Mouse (Mus musculus): ENCODE measurements around the gene Rpp21.
A peak's percentile ranks its signal among the peaks of the same experiment; 100 is the strongest.

Rpp21 gene

GRCm38 (mm10) chr17:36257969-36258368 is at the start of gene Rpp21:
TSS of gene Rpp21 (minus strand) at chr17:36258069.
- no peak for DNase-seq (ENCODE audit: low spot score)

- DNase-seq (ENCODE audit: low spot score), result no peak
Observed at GRCm38 (mm10) chr17:36286390-36286789, 28.5 kb upstream of the Rpp21 start, which contains the start of gene H2-M10.2. TSS of gene H2-M10.2 (minus strand) at chr17:36286490.

- no peak for DNase-seq (ENCODE audit: low spot score)
Observed at GRCm38 (mm10) chr17:36281521-36282245, 23.8 kb upstream of the Rpp21 start.

DNA sequence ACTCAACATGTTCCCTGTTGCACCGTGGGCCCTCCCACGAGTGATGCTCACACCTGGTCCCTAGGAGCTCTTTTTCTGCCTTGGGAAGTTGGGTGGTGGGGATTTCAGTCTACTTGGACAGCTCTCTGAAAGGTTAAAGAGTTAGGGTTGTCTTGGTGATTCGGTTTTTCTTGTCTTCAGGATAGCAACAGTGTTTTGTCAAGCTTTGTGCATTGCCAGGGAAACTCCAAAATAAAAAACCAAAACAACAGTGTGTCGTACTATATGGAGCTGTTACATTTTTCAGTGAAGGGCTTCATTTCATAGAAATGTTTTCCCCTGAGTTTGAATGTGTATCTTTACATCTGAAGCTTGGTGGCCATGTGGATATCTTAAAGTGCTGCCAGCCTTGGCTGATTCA is 16.9 kb upstream of the Rpp21 start:
- DNase-seq (ENCODE audit: low spot score), result no peak

- DNase-seq (ENCODE audit: low spot score), result no peak
Observed at GRCm38 (mm10) chr17:36273796-36274195, 15.9 kb upstream of the Rpp21 start.

DNA sequence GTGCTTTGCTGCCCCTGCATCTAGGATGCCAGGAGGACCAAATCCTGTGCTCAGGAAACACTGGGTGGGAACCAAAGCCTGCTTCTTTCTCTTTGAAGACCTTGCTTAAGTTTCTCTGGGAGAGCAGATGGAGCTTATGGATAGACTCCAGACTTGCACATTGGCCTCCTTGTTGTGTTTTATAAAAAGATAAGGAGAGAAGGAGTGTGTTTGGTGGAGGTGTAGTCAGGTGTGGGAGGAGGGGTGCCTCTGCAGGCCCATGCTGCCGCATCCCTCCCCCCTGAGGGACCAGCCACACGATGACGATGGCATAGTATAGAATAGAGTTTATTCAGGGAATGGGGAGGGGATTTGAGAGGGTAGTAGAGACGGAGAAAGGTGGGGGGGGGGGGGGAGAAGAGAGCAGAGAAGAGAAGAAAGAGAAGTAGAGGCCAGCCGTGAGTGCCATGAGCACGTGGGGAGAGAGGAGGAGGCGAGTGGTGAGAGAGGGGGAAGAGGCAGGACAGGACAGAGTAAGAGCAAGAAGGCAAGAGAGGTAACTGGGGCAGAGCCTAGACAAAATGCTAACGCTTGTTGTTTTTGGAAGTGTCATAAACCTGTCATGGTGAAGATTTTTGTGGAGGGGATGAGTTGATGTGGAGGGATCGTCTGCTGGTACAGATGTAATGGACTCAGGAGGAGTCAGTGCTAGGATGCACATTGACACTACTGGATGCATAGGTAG is 14.9 kb upstream of the Rpp21 start:
- DNase-seq (ENCODE audit: low spot score), result no peak

DNA sequence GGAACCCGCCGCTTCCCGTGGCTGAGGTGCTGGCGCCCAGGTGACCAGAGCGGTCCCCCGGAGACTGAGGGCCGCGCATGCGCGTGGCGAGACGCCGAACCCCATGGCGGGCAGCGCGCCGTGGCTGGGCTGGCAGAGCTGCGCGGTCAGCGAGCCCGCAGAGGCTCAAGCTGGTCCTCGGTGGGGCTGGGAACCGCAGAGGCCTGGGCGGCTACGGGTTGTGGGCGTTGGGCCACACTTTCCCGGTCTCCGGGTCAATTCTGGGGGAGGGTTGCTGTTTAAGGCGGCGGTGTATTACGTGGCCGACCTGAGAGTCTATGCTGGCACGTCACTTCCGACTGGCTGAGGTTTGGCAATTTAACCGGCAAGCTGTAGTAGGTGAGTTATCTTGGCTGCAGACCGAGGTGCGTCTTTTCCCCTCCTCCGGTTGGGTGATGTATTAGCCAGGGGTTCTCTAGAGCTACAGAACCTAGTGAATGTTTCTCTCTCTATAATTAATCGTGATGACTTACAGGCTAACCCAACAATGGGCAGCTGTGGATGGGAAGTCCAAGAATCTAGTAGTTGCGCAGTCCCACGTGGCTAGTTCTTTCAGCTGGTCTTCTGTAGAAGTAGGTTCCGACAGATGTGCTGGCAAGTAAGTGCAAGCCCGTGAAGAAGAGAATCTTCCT is 13.9 kb upstream of the Rpp21 start, which contains the start of gene Trim39:
Trim39 (minus strand) TSS at position 662 of the 671 bp plus-strand sequence.
- DNase-seq (ENCODE audit: low spot score), result no peak

GRCm38 (mm10) chr17:36270956-36271585 is 13.2 kb upstream of the Rpp21 start:
- DNase-seq (ENCODE audit: low spot score), result peak; percentile 88

DNA sequence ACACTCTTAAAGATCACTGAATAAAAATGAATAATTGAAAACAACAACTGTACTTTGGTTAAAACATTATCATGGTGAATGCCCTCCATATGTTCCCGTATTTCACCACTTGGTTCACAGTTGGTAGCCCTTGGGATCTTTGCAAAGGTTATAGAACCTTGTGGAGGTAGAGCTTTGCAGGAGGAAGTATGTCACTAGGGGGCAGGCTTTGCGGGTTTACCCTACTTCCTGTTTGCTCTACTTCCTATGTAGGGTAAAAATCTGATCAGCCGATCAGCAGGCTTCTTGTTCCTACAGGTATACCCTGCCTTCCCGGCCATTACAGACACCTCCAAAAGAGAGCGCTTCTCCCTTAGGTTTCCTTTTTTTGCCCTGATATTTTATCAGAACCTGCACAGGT is 8.0 kb upstream of the Rpp21 start:
- no peak for DNase-seq (ENCODE audit: low spot score)

GRCm38 (mm10) chr17:36264273-36264925 is 6.5 kb upstream of the Rpp21 start:
- DNase-seq (ENCODE audit: low spot score), result no peak

DNA sequence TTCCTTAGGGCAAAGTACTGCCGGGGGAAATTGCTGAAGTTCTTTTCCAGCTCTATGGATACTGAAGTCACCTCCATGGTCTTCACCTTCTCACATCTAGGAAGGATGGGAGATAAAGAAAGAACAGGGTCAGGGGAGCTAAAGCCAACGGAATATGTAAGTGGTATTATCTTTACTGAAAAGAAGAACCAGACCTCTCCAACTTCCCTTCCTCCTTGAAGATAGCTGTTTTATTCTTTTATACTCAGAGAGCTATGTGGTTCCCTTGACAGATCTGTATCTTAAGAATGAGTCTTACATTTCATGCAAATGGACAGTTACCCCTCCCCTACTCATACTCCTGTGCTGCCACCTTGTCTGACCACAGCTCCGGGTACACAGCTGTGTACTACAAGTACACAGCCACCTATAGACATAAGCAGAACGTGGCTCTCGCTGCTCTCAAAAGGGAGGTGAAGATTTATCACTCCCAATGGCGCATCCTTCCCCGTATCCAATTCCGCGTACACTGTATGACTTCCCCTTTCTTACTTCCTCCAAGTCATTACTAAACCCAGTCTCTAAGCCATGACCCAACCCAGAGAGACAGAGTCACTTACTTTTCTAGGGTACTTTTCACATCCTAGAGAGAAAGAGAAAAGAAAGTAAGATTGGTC is 3.8 kb upstream of the Rpp21 start:
- DNase-seq (ENCODE audit: low spot score), result no peak

- peak; percentile 74 for DNase-seq (ENCODE audit: low spot score)
Observed at GRCm38 (mm10) chr17:36257241-36257947, 475 bp downstream of the Rpp21 start.

DNA sequence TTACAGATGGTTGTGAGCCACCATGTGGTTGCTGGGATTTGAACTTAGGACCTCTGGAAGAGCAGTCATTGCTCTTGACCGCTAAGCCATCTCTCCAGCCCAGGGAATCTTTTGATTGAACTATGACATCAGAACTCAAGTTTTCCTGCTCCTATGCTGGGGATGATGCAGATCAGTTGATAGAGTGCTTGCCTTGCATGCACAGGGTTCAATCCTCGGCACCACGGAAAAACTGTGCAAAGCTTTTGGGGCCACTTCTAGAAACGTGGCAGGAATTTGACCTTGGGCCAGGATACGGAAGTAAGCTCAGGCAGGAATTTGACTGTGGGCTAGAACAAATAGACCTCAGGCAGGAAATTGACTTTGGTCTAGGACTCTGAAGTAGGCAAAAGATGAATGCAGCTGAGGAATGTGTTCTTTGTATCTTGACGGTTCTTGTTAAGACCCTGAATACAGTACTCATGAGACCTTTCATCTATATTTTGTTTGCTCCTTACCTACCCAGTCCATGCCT is 4.7 kb downstream of the Rpp21 start:
- no peak for DNase-seq (ENCODE audit: low spot score)

GRCm38 (mm10) chr17:36252250-36252876 is 5.5 kb downstream of the Rpp21 start:
- DNase-seq (ENCODE audit: low spot score), result no peak

- DNase-seq (ENCODE audit: low spot score), result no peak
Observed at GRCm38 (mm10) chr17:36248886-36249285, 9.0 kb downstream of the Rpp21 start.

DNA sequence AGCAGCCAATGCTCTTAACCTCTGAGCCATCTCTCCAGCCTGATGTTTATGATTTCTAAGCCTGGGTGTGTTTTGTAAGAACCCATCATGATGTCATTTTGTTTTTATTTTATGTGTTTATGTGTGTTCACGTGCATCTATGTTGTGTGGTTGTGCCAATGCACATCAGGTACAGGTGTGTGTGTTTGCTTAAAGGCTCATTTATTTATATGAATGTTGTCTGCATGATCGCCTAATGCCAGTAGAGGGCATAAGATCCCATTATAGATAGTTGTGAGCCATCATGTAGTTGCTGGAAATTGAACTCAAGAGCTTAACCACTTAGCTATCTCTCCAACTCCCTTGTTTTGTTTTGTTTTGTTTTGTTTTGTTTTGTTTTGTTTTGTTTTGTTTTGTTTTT is 12.1 kb downstream of the Rpp21 start:
- DNase-seq (ENCODE audit: low spot score), result no peak

DNA sequence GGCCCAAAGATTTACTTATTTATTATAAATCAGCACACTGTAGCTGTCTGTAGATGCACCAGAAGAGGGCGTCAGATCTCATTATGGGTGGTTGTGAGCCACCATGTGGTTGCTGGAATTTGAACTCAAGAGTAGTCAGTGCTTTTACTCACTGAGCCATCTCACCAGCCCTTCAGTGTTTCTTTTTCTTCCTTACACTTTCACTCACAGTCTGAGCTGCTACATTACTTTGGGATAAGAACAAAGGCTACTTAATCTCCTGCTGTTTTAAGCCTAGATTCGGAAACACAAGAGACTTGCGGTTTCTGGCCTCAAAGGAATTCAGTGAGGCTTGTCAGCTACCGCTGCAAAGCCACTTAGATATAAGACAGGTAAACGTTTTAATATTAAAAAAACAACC is 13.8 kb downstream of the Rpp21 start:
- DNase-seq (ENCODE audit: low spot score), result no peak

DNA sequence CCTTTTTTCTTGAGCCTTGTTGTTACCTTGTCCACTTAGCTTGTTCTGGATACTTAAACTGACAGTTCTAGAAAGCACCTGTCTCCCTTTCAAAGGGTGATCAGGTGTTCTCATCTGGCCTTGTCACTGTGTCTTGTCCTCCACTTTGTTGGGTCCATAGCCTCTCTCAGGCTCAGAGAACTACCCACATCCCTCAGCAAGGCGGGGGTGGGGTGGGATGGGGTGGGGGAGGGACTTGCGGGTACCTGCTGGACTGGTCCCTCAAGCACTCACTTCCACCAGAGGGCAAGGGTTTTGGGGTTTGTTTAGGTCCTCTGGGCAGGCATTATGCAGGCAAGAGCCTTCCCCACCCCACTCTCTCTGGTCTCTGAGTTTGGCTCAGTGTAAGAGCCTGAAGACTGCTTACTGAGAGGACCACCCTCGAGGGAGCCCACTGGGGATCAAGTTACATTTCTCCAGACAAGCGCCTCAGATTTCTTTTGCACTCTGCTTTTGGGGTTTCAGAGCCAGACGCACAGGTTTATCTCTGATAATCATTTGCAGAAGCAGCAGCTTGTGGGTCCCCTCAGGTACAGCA is 17.1 kb downstream of the Rpp21 start:
- DNase-seq (ENCODE audit: low spot score), result no peak

DNA sequence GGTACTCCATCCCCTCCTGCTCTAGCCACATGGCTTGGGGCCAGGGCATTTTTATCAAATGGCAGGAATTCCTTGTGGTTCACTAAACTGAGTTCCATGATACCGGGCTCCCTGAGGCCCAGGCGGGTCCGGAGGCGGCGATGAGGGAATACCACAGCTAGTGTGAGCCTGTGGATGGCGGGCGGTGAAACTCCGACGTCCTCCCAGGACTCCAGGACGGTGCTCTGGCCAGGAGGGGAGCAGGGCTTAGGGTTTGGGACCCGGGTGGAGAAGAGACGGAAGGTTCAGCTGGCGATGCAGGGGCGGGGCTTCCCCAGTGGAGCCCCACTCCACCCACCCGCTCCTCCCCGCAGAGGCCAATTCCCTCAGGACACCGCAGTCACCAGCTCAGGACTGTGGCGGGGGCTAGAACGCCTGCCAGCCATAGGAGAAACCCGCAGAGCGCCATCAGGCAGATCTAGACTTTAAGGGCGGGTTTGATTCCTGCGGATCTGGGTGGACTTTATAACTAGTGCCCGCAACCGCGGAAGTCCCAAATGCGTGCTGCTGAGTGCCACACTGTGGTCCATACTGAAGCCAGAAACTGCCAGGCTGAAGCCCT is 20.4 kb downstream of the Rpp21 start:
- no peak for DNase-seq (ENCODE audit: low spot score)
